Mouse (Mus musculus) liver, adult 2 months (tissue): ENCODE results near the gene Tlcd2.

Source experiments
- CTCF ChIP-seq: fragments of 200-500 bp; IDR thresholded peaks from 2 replicates; pipeline ENCODE4 v1.5.1; 2011; ENCODE audit warnings: low read depth, low read length, control low read depth
- POLR2A ChIP-seq: fragments of 200-500 bp; IDR thresholded peaks from 2 replicates; pipeline ENCODE4 v1.6.1; 2011; ENCODE audit warnings: low read length, control low read depth; ENCODE audit not compliant: insufficient read depth; ENCODE audit errors: extremely low read depth

DNA sequence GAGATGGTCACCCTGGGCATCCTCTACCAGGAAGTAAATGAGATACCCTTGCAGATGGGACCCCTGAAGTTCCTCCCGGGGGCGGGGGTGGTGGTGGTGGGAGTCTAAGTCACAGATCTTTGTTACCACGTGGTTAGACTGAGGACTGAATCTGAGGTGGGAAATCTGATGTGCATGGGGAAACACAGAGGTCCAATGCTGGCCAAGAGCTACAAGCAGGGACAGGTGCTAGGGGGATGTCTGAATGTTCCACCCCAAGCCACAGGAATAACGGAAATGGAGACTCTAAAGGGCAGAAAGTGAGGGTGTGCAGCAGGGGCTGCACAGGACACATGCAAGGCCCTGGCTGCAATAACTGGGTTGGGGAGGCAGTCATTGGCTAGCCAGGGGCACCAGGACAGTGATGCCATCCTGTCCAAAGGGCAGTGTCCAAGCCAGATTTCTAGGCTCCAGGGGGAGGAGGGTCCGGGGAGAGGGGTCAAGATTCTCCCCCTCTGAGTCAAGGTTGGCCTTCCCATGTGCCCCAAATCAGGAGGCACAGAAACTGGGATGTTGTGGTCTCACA is 40.6 kb upstream of the Tlcd2 start:
- TF ChIP-seq POLR2A = no peak
- no peak for TF ChIP-seq CTCF
